Mouse (Mus musculus) bone marrow, adult 2 months (tissue): ENCODE measurements around the gene Gp1ba.

Experiments used
- CTCF ChIP-seq: fragments of 200-500 bp; IDR thresholded peaks from 2 replicates; pipeline ENCODE4 v1.5.1; 2011; ENCODE audit warnings: low read length, control low read depth; ENCODE audit not compliant: control insufficient read depth, insufficient read depth
- POLR2A ChIP-seq: fragments of 200-500 bp; IDR thresholded peaks from 2 replicates; pipeline ENCODE4 v1.6.1; 2011; ENCODE audit warnings: low read depth, mild to moderate bottlenecking, control low read depth, low read length, borderline replicate concordance; ENCODE audit not compliant: control insufficient read depth

DNA sequence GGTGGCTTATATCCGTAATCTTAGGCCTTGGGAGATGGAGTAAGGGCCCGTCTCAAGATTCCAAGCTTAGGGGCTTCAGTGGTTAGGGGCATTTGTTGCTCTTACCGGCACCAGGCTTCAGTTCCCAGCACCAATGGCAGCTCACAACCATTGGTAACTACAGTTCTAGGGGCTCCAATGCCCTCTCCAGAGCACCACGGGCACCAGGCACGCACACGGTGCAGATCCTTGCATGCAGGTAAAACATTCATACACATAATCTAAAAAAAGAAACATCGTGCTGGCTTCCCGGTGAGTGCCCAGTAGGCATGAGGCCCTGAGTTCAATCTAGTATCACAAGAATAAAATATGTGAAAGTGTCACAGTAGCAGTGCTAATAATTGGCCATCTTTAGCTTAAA is 24.2 kb downstream of the Gp1ba start:
- TF ChIP-seq POLR2A (no peak), CTCF (no peak)
